Mouse (Mus musculus): Measurements from ENCODE around the gene Ovol2. TPM values are rescaled to one million over a fixed set of nuclear protein-coding genes. Genes with fewer than 3 reads are reported as not detected.
"Not testable (repeated sequence)": the region's sequence is repeated elsewhere in the genome, so short reads cannot be mapped to it uniquely, and the experiment has no call there.

The Ovol2 gene
- polyA plus RNA-seq, 1 experiment from 2014 or later: 2.3 TPM

GRCm38 (mm10) chr2:144343158-144343557 lies 11.2 kb upstream of the Ovol2 start:
- no peaks in the 10 kb centered on the region for H3K27me3 ChIP-seq
- no peak overlapping the region for H3K27ac ChIP-seq
- H3K9me3 ChIP-seq: no peaks in the 10 kb centered on the region
- H3K4me3 ChIP-seq: no peak overlapping the region
- H3K9ac ChIP-seq: no peak overlapping the region
- no peaks in the 10 kb centered on the region for H3K36me3 ChIP-seq
- ATAC-seq (ENCODE audit: insufficient number of reproducible peaks, low FRiP score, low TSS enrichment, low read depth): no peak
- no peak overlapping the region for H3K4me2 ChIP-seq
- H3K4me1 ChIP-seq: no peaks in the 10 kb centered on the region
- 64% methylated on average over 4 of the region's 4 CpGs for WGBS

GRCm38 (mm10) chr2:144338149-144338548 lies 6.2 kb upstream of the Ovol2 start:
- 80% methylated on average over 6 of the region's 6 CpGs for WGBS
- not testable (repeated sequence) for H3K36me3 ChIP-seq; H3K4me3 ChIP-seq; ATAC-seq (ENCODE audit: insufficient number of reproducible peaks, low FRiP score, low TSS enrichment, low read depth); H3K9ac ChIP-seq; H3K4me2 ChIP-seq; H3K4me1 ChIP-seq; H3K9me3 ChIP-seq; H3K27ac ChIP-seq
- H3K27me3 ChIP-seq: peaks cover 19% of the 10 kb centered on the region

- H3K36me3 ChIP-seq: no peaks in the 10 kb centered on the region
- H3K27me3 ChIP-seq: peaks cover 24% of the 10 kb centered on the region
- peaks cover 7% of the 10 kb centered on the region for H3K4me1 ChIP-seq
- H3K9ac ChIP-seq: no peak overlapping the region
- no peak overlapping the region for H3K27ac ChIP-seq
- H3K4me3 ChIP-seq: no peak overlapping the region
- no peaks in the 10 kb centered on the region for H3K9me3 ChIP-seq
- no peak overlapping the region for H3K4me2 ChIP-seq
- 62% methylated on average over 7 of the region's 8 CpGs for WGBS
- ATAC-seq (ENCODE audit: insufficient number of reproducible peaks, low FRiP score, low TSS enrichment, low read depth): no peak
These were observed 5.8 kb upstream of the Ovol2 start for GRCm38 (mm10) chr2:144337701-144338100.

- Histone ChIP-seq H3K27me3 (peaks cover 28% of the 10 kb centered on the region), H3K36me3 (no peaks in the 10 kb centered on the region), H3K4me2 (no peak overlapping the region), H3K4me1 (peaks cover 12% of the 10 kb centered on the region), H3K4me3 (no peak overlapping the region), H3K9me3 (no peaks in the 10 kb centered on the region), H3K27ac (no peak overlapping the region), H3K9ac (no peak overlapping the region)
- 65% methylated on average over 3 of the region's 3 CpGs for WGBS
- no peak for ATAC-seq (ENCODE audit: insufficient number of reproducible peaks, low FRiP score, low TSS enrichment, low read depth)
These were observed 5.3 kb upstream of the Ovol2 start for GRCm38 (mm10) chr2:144337230-144337629.

- Histone ChIP-seq H3K9ac (no peak overlapping the region), H3K4me3 (peak overlapping the region; percentile 27), H3K9me3 (no peaks in the 10 kb centered on the region), H3K4me2 (peak overlapping the region; percentile 45), H3K27me3 (peaks cover 65% of the 10 kb centered on the region), H3K36me3 (no peaks in the 10 kb centered on the region), H3K4me1 (peaks cover 39% of the 10 kb centered on the region), H3K27ac (no peak overlapping the region)
- ATAC-seq (ENCODE audit: insufficient number of reproducible peaks, low FRiP score, low TSS enrichment, low read depth): no peak
- 6% methylated on average over 28 of the region's 28 CpGs for WGBS
These were observed 1.3 kb upstream of the Ovol2 start for GRCm38 (mm10) chr2:144333138-144333842.

- H3K4me1 ChIP-seq: peaks cover 39% of the 10 kb centered on the region
- H3K9ac ChIP-seq: no peak overlapping the region
- peaks cover 71% of the 10 kb centered on the region for H3K27me3 ChIP-seq
- H3K9me3 ChIP-seq: no peaks in the 10 kb centered on the region
- no peaks in the 10 kb centered on the region for H3K36me3 ChIP-seq
- no peak for ATAC-seq (ENCODE audit: insufficient number of reproducible peaks, low FRiP score, low TSS enrichment, low read depth)
- H3K4me3 ChIP-seq: peak overlapping the region; percentile 27; the same call in 1 of the 2 replicates
- 4% methylated on average over 9 of the region's 9 CpGs for WGBS
- H3K4me2 ChIP-seq: peak overlapping the region; percentile 99
- no peak overlapping the region for H3K27ac ChIP-seq
These were observed 540 bp upstream of the Ovol2 start for GRCm38 (mm10) chr2:144332486-144332885.

GRCm38 (mm10) chr2:144330960-144331371 lies 980 bp downstream of the Ovol2 start:
- whole genome bisulfite sequencing: under 1% methylated on average over 50 of the region's 50 CpGs
- H3K27me3 ChIP-seq: peaks cover 71% of the 10 kb centered on the region
- peaks cover 39% of the 10 kb centered on the region for H3K4me1 ChIP-seq
- H3K27ac ChIP-seq: no peak overlapping the region
- H3K9me3 ChIP-seq: no peaks in the 10 kb centered on the region
- peak overlapping the region; percentile 56 for H3K4me3 ChIP-seq
- peak overlapping the region; percentile 39 for H3K9ac ChIP-seq
- no peaks in the 10 kb centered on the region for H3K36me3 ChIP-seq
- peak overlapping the region; percentile 99 for H3K4me2 ChIP-seq
- ATAC-seq (ENCODE audit: insufficient number of reproducible peaks, low FRiP score, low TSS enrichment, low read depth): no peak

- Histone ChIP-seq H3K36me3 (no peaks in the 10 kb centered on the region), H3K27me3 (peaks cover 70% of the 10 kb centered on the region), H3K9me3 (no peaks in the 10 kb centered on the region), H3K4me2 (peak overlapping the region; percentile 99), H3K9ac (peak overlapping the region; percentile 39), H3K27ac (no peak overlapping the region), H3K4me3 (peak overlapping the region; percentile 56), H3K4me1 (peaks cover 39% of the 10 kb centered on the region)
- 1% methylated on average over 41 of the region's 41 CpGs for WGBS
- ATAC-seq (ENCODE audit: insufficient number of reproducible peaks, low FRiP score, low TSS enrichment, low read depth): no peak
These were observed 1.5 kb downstream of the Ovol2 start for GRCm38 (mm10) chr2:144330352-144330959.

- no peak for ATAC-seq (ENCODE audit: insufficient number of reproducible peaks, low FRiP score, low TSS enrichment, low read depth)
- Histone ChIP-seq H3K4me2 (peak overlapping the region; percentile 99), H3K4me1 (peaks cover 39% of the 10 kb centered on the region), H3K4me3 (peak overlapping the region; percentile 56), H3K36me3 (no peaks in the 10 kb centered on the region), H3K9ac (no peak overlapping the region), H3K27ac (no peak overlapping the region), H3K9me3 (no peaks in the 10 kb centered on the region), H3K27me3 (peaks cover 65% of the 10 kb centered on the region)
- WGBS: 1% methylated on average over 10 of the region's 10 CpGs
These were observed 2.0 kb downstream of the Ovol2 start for GRCm38 (mm10) chr2:144329937-144330336.

- peaks cover 39% of the 10 kb centered on the region for H3K4me1 ChIP-seq
- H3K36me3 ChIP-seq: no peaks in the 10 kb centered on the region
- ATAC-seq (ENCODE audit: insufficient number of reproducible peaks, low FRiP score, low TSS enrichment, low read depth): no peak
- H3K9me3 ChIP-seq: no peaks in the 10 kb centered on the region
- peak overlapping the region; percentile 99 for H3K4me2 ChIP-seq
- H3K9ac ChIP-seq: no peak overlapping the region
- peak overlapping the region; percentile 56; the same call in 1 of the 2 replicates for H3K4me3 ChIP-seq
- no peak overlapping the region for H3K27ac ChIP-seq
- 3% methylated on average over 5 of the region's 10 CpGs for WGBS
- peaks cover 62% of the 10 kb centered on the region for H3K27me3 ChIP-seq
These were observed 2.5 kb downstream of the Ovol2 start for GRCm38 (mm10) chr2:144329451-144329850.

- 60% methylated on average over 3 of the region's 3 CpGs for WGBS
- no peak for ATAC-seq (ENCODE audit: insufficient number of reproducible peaks, low FRiP score, low TSS enrichment, low read depth)
These were observed 7.7 kb downstream of the Ovol2 start for GRCm38 (mm10) chr2:144324218-144324617.

GRCm38 (mm10) chr2:144311372-144311771 lies 20.6 kb downstream of the Ovol2 start:
- H3K27me3 ChIP-seq: no peaks in the 10 kb centered on the region
- H3K4me2 ChIP-seq: no peak overlapping the region
- H3K9ac ChIP-seq: no peak overlapping the region
- no peaks in the 10 kb centered on the region for H3K36me3 ChIP-seq
- no peaks in the 10 kb centered on the region for H3K9me3 ChIP-seq
- H3K27ac ChIP-seq: no peak overlapping the region
- ATAC-seq (ENCODE audit: insufficient number of reproducible peaks, low FRiP score, low TSS enrichment, low read depth): no peak
- H3K4me1 ChIP-seq: no peaks in the 10 kb centered on the region
- 81% methylated on average over 2 of the region's 2 CpGs for WGBS
- no peak overlapping the region for H3K4me3 ChIP-seq

More at GRCm38 (mm10) chr2:144324218-144324617, 7.7 kb downstream of the Ovol2 start:
- no peaks in the 10 kb centered on the region for H3K4me1 ChIP-seq
- no peaks in the 10 kb centered on the region for H3K36me3 ChIP-seq
- H3K27ac ChIP-seq: no peak overlapping the region
- no peak overlapping the region for H3K4me3 ChIP-seq
- no peak overlapping the region for H3K4me2 ChIP-seq
- H3K9ac ChIP-seq: no peak overlapping the region
- H3K9me3 ChIP-seq: no peaks in the 10 kb centered on the region
- H3K27me3 ChIP-seq: peaks cover 13% of the 10 kb centered on the region; the same call in 1 of the 2 replicates

Data from limb, embryonic 15.5 days (tissue).